Mouse (Mus musculus) megakaryocyte-erythroid progenitor cell, adult 5-6 weeks (primary cell): ENCODE measurements around the gene Foxn1. TPM values are rescaled to one million over a fixed set of nuclear protein-coding genes. Genes with fewer than 3 reads are reported as not detected.

ENCODE experiments used
- total RNA-seq, 2 experiments: library from RNA; stranded (forward) in 1 of 2; stranded (reverse) in 1 of 2; fragments of 200-1000, 215-1000 nt in 1 of 2; fragments of >200 nt in 1 of 2; fragmentation: Nextera tagmentation in 1 of 2; gene quantifications; 2 replicates each; pipeline ENCODE4 v1.2.3; 2014 to 2017

Foxn1 gene
- total RNA-seq, 2 experiments from 2014 or later: not detected

Other genes with a start within 250 kb of the Foxn1 start
- gene Traf4, start 221.0 kb downstream of the Foxn1 start, total RNA-seq (2014; fragmentation: Nextera tagmentation): 30.3 and 39.1 TPM in 2 replicates
- gene Traf4, start 221.0 kb downstream of the Foxn1 start, total RNA-seq (2017): 10.3 and 18.0 TPM in 2 replicates
- gene Nek8, start 209.9 kb downstream of the Foxn1 start, total RNA-seq (2014; fragmentation: Nextera tagmentation): 26.7 and 38.5 TPM in 2 replicates
- 3.7 and 7.4 TPM in 2 replicates for gene Nek8, start 209.9 kb downstream of the Foxn1 start, total RNA-seq (2017)
- 24.4 and 25.2 TPM in 2 replicates for gene Tlcd1, start 209.8 kb downstream of the Foxn1 start, total RNA-seq (2014; fragmentation: Nextera tagmentation)
- 13.3 and 19.6 TPM in 2 replicates for gene Tlcd1, start 209.8 kb downstream of the Foxn1 start, total RNA-seq (2017)
- gene Rpl23a, start 203.0 kb downstream of the Foxn1 start, total RNA-seq (2014; fragmentation: Nextera tagmentation): 5,168 and 5,735 TPM in 2 replicates
- gene Rpl23a, start 203.0 kb downstream of the Foxn1 start, total RNA-seq (2017): 4,325 and 4,755 TPM in 2 replicates
- gene Rab34, start 198.1 kb downstream of the Foxn1 start, total RNA-seq (2014; fragmentation: Nextera tagmentation): 4.8 TPM in 1 of 2 replicates, not detected in the other
- gene Rab34, start 198.1 kb downstream of the Foxn1 start, total RNA-seq (2017): not detected in 2 replicates
- gene Proca1, start 193.2 kb downstream of the Foxn1 start, total RNA-seq (2014; fragmentation: Nextera tagmentation): not detected in 2 replicates
- 1.2 TPM in 1 of 2 replicates, not detected in the other for gene Proca1, start 193.2 kb downstream of the Foxn1 start, total RNA-seq (2017)
- 42.1 and 49.5 TPM in 2 replicates for gene Sdf2, start 140.8 kb downstream of the Foxn1 start, total RNA-seq (2014; fragmentation: Nextera tagmentation)
- 44.9 and 45.7 TPM in 2 replicates for gene Sdf2, start 140.8 kb downstream of the Foxn1 start, total RNA-seq (2017)
- gene Supt6, start 140.6 kb downstream of the Foxn1 start, total RNA-seq (2014; fragmentation: Nextera tagmentation): 51.1 and 51.9 TPM in 2 replicates
- 46.0 and 52.5 TPM in 2 replicates for gene Supt6, start 140.6 kb downstream of the Foxn1 start, total RNA-seq (2017)
- 91.6 and 110 TPM in 2 replicates for gene 2610507B11Rik, start 124.8 kb downstream of the Foxn1 start, total RNA-seq (2014; fragmentation: Nextera tagmentation)
- 55.5 and 72.4 TPM in 2 replicates for gene 2610507B11Rik, start 124.8 kb downstream of the Foxn1 start, total RNA-seq (2017)
- gene BC030499, start 95.7 kb downstream of the Foxn1 start, total RNA-seq (2014; fragmentation: Nextera tagmentation): 0.55 and 1.3 TPM in 2 replicates
- 0.50 and 0.89 TPM in 2 replicates for gene BC030499, start 95.7 kb downstream of the Foxn1 start, total RNA-seq (2017)
- 47.4 and 52.6 TPM in 2 replicates for gene Spag5, start 85.0 kb downstream of the Foxn1 start, total RNA-seq (2014; fragmentation: Nextera tagmentation)
- gene Spag5, start 85.0 kb downstream of the Foxn1 start, total RNA-seq (2017): 42.0 and 62.4 TPM in 2 replicates
- gene Aldoc, start 63.6 kb downstream of the Foxn1 start, total RNA-seq (2014; fragmentation: Nextera tagmentation): 0.39 and 2.4 TPM in 2 replicates
- gene Aldoc, start 63.6 kb downstream of the Foxn1 start, total RNA-seq (2017): 0.84 TPM in 1 of 2 replicates, not detected in the other
- gene Pigs, start 58.1 kb downstream of the Foxn1 start, total RNA-seq (2014; fragmentation: Nextera tagmentation): 40.5 and 44.5 TPM in 2 replicates
- gene Pigs, start 58.1 kb downstream of the Foxn1 start, total RNA-seq (2017): 10.0 and 10.4 TPM in 2 replicates
- gene Unc119, start 43.1 kb downstream of the Foxn1 start, total RNA-seq (2014; fragmentation: Nextera tagmentation): 51.2 and 51.5 TPM in 2 replicates
- gene Unc119, start 43.1 kb downstream of the Foxn1 start, total RNA-seq (2017): 20.0 and 27.2 TPM in 2 replicates
- not detected in 2 replicates for gene Slc13a2, start 35.7 kb upstream of the Foxn1 start, total RNA-seq (2014; fragmentation: Nextera tagmentation)
- gene Slc13a2, start 35.7 kb upstream of the Foxn1 start, total RNA-seq (2017): not detected in 2 replicates
- gene Slc46a1, start 79.1 kb upstream of the Foxn1 start, total RNA-seq (2014; fragmentation: Nextera tagmentation): 2.6 and 3.6 TPM in 2 replicates
- gene Slc46a1, start 79.1 kb upstream of the Foxn1 start, total RNA-seq (2017): 0.56 and 0.76 TPM in 2 replicates
- not detected in 2 replicates for gene Sarm1, start 111.2 kb upstream of the Foxn1 start, total RNA-seq (2014; fragmentation: Nextera tagmentation)
- 0.88 TPM in 1 of 2 replicates, not detected in the other for gene Sarm1, start 111.2 kb upstream of the Foxn1 start, total RNA-seq (2017)
- gene Vtn, start 112.5 kb upstream of the Foxn1 start, total RNA-seq (2014; fragmentation: Nextera tagmentation): not detected in 2 replicates
- gene Vtn, start 112.5 kb upstream of the Foxn1 start, total RNA-seq (2017): not detected in 2 replicates
- not detected in 2 replicates for gene Sebox, start 116.9 kb upstream of the Foxn1 start, total RNA-seq (2014; fragmentation: Nextera tagmentation)
- gene Sebox, start 116.9 kb upstream of the Foxn1 start, total RNA-seq (2017): not detected in 2 replicates
- gene Tmem199, start 125.6 kb upstream of the Foxn1 start, total RNA-seq (2014; fragmentation: Nextera tagmentation): 26.3 and 34.8 TPM in 2 replicates
- 33.1 and 39.0 TPM in 2 replicates for gene Tmem199, start 125.6 kb upstream of the Foxn1 start, total RNA-seq (2017)
- gene Poldip2, start 125.6 kb upstream of the Foxn1 start, total RNA-seq (2014; fragmentation: Nextera tagmentation): 104 and 105 TPM in 2 replicates
- 79.8 and 81.7 TPM in 2 replicates for gene Poldip2, start 125.6 kb upstream of the Foxn1 start, total RNA-seq (2017)
- gene Tnfaip1, start 149.8 kb upstream of the Foxn1 start, total RNA-seq (2014; fragmentation: Nextera tagmentation): 2.5 and 4.6 TPM in 2 replicates
- 0.15 and 2.7 TPM in 2 replicates for gene Tnfaip1, start 149.8 kb upstream of the Foxn1 start, total RNA-seq (2017)
- 57.8 and 83.5 TPM in 2 replicates for gene Ift20, start 149.8 kb upstream of the Foxn1 start, total RNA-seq (2014; fragmentation: Nextera tagmentation)
- 142 and 156 TPM in 2 replicates for gene Ift20, start 149.8 kb upstream of the Foxn1 start, total RNA-seq (2017)
- 63.3 and 72.9 TPM in 2 replicates for gene Tmem97, start 164.2 kb upstream of the Foxn1 start, total RNA-seq (2014; fragmentation: Nextera tagmentation)
- gene Tmem97, start 164.2 kb upstream of the Foxn1 start, total RNA-seq (2017): 59.7 and 64.4 TPM in 2 replicates